Mouse (Mus musculus) midbrain, embryonic 11.5 days (tissue): ENCODE results near the gene Etfrf1. TPM values are rescaled to one million over a fixed set of nuclear protein-coding genes. Genes with fewer than 3 reads are reported as not detected.

Experiments
- ATAC-seq: fragments of 200-750 bp; cut with Nextera tagmentation; 2 replicates; pipeline ENCODE4 v1.8.0; 2017; ENCODE audit warnings: moderate TSS enrichment, moderate library complexity; ENCODE audit not compliant: low FRiP score
- DNase-seq: peaks from one replicate; pipeline ENCODE4 v3.0.0; 2015; ENCODE audit warnings: low spot score; ENCODE audit errors: missing footprints
- H3K27ac ChIP-seq: fragments of 300-500 bp; sonication (generic); 2 replicates; pipeline ENCODE4 v1.5.1; 2014; ENCODE audit warnings: low read depth, low read length
- H3K27me3 ChIP-seq: fragments of 300-500 bp; sonication (generic); 2 replicates; pipeline ENCODE4 v1.6.1; 2014; ENCODE audit warnings: mild to moderate bottlenecking, low read length, moderate library complexity, mixed read lengths; ENCODE audit not compliant: control insufficient read depth, insufficient read depth
- H3K36me3 ChIP-seq: fragments of 300-500 bp; sonication (generic); 2 replicates; pipeline ENCODE4 v1.6.1; 2014; ENCODE audit warnings: mild to moderate bottlenecking, low read length, moderate library complexity, mixed read lengths; ENCODE audit not compliant: control insufficient read depth, insufficient read depth
- H3K4me1 ChIP-seq: fragments of 300-500 bp; sonication (generic); 2 replicates; pipeline ENCODE4 v1.6.1; 2014; ENCODE audit warnings: low read length; ENCODE audit not compliant: control insufficient read depth, insufficient read depth
- H3K4me2 ChIP-seq: fragments of 300-500 bp; sonication (generic); 2 replicates; pipeline ENCODE4 v1.6.1; 2014; ENCODE audit warnings: mild to moderate bottlenecking, moderate library complexity
- H3K4me3 ChIP-seq: fragments of 300-500 bp; sonication (generic); 2 replicates; pipeline ENCODE4 v1.5.1; 2014; ENCODE audit warnings: low read depth, low read length
- H3K9ac ChIP-seq: fragments of 300-500 bp; sonication (generic); 2 replicates; pipeline ENCODE4 v1.6.1; 2014; ENCODE audit warnings: low read length
- H3K9me3 ChIP-seq: fragments of 300-500 bp; sonication (generic); 2 replicates; pipeline ENCODE4 v1.6.1; 2016; ENCODE audit warnings: low read length; ENCODE audit not compliant: control insufficient read depth
- WGBS: fragments of 180-500 bp; shearing (Covaris S2); extraction: QIAGEN DNeasy Blood & Tissue Kit; methylation state at CpG from one replicate; pipeline ENCODE4 v1.1.7; 2014; 5-methylcytosine and 5-hydroxymethylcytosine counted together
- polyA plus RNA-seq: library from polyadenylated mRNA; unstranded; fragments of >200 nt; fragmentation: Nextera tagmentation; extraction: Ambion mirVana; gene quantifications from 2 replicates; pipeline ENCODE4 v1.2.1, GENCODE M21; 2014

Gene Etfrf1
- polyA plus RNA-seq, 1 experiment from 2014 or later: 41.8 TPM

DNA sequence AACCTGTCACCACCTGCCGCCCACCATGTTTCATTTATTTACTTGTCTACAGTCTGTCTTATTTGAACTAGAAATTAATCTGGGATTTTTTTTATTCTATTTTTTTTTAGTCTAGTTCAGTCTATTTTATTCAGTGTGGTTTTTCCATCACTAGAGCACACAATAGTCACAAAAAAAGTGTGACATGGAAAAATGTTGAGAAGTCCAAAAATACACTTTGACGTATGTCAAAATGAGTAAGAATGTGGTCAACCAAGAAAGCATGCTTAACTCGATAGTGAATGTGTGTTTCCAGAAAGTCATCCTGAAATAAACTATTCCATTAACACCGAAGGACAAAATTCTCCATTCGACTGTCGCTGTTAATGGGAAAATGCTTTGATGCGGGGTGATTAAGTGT lies 51.4 kb downstream of the Etfrf1 start:
- Histone ChIP-seq H3K36me3 (no peaks in the 10 kb centered on the region), H3K4me3 (no peak overlapping the region), H3K4me1 (no peaks in the 10 kb centered on the region; the same call in 1 of the 2 replicates), H3K27me3 (no peaks in the 10 kb centered on the region), H3K27ac (no peak overlapping the region), H3K4me2 (no peak overlapping the region), H3K9me3 (no peaks in the 10 kb centered on the region), H3K9ac (no peak overlapping the region)
- DNase-seq (no peak), ATAC-seq (no peak)
- WGBS: 82% methylated on average over 7 of the region's 7 CpGs

Other genes with a start within 250 kb of the Etfrf1 start
- 140 and 150 TPM in 2 replicates for gene Bcat1, start 134.9 kb upstream of the Etfrf1 start, polyA plus RNA-seq
- gene Lrmp, start 95.5 kb upstream of the Etfrf1 start, polyA plus RNA-seq: 1.4 and 1.9 TPM in 2 replicates
- gene Casc1, start 129 bp upstream of the Etfrf1 start, polyA plus RNA-seq: 0.27 and 0.73 TPM in 2 replicates
- gene Kras, start 39.1 kb downstream of the Etfrf1 start, polyA plus RNA-seq: 129 and 133 TPM in 2 replicates